Mouse (Mus musculus): Measurements from ENCODE around the gene Ccl11.

Ccl11 gene

GRCm38 (mm10) chr11:82053849-82054248 is 3.8 kb upstream of the Ccl11 start:
- DNase-seq (ENCODE audit: low spot score): no peak

DNA sequence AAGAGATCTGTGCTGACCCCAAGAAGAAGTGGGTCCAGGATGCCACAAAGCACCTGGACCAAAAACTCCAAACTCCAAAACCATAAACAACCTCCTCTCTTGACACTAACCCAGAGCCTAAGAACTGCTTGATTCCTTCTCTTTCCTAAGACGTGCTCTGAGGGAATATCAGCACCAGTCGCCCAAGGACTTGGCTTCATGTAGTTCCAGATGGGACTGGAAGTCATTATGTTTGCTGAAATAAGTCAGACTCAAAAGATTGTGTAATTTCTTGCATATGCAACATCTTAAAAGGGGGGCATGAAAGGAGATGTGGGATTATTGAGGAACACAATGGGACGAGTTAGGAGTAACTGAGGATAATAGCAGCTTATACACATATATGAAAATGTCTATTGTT is 4.6 kb downstream of the Ccl11 start:
- DNase-seq (ENCODE audit: low spot score): no peak

GRCm38 (mm10) chr11:82063454-82063853 is 5.8 kb downstream of the Ccl11 start:
- no peak for DNase-seq (ENCODE audit: low spot score)

DNA sequence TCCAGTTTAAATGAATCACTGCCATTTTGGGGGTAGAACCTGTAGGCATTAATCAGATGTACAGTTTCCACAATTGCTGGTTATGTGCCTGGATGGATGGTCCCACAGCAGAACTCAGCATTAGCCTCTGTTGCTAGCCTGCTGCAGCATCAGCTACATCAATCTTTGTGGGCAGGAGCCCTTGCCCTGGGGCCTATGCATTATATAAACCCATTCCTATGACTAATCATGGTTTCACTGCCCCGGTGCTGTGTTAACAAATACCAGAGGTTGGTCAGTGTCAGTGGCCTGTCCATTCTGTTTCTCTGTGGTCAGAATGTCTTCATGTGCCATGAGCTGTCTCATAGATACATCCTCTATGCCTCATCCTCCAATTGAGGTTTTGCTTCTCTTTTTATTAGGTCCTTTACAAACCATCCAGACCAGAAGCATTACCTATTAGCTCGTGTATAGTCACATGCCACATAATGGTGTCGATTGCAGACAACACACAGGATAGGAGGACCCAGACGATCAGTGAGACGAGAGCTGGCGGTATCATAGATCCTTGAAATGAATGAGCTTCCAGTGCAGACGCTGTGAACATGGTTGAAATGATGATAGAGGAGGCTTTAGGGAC is 9.4 kb downstream of the Ccl11 start:
- DNase-seq (ENCODE audit: low spot score): no peak

DNA sequence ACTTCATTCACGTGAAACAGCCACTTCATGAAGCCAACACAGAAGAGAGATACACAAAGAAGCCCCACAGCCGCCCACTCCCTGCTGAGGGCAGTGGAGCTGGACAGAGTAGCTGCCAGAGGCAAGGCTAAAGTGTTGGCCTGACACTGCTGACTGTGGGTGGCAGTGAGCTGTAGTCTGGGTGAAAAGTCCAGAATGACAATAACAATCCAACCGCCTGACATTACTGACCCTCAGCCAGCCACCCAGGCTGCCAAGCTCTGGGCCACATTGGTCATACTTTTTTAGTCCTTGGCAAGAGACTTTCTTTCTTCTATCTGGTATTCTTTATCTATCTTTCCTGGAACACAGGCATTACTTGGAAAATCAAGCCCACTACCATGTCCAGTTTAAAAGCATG is 13.5 kb downstream of the Ccl11 start:
- no peak for DNase-seq (ENCODE audit: low spot score)

DNA sequence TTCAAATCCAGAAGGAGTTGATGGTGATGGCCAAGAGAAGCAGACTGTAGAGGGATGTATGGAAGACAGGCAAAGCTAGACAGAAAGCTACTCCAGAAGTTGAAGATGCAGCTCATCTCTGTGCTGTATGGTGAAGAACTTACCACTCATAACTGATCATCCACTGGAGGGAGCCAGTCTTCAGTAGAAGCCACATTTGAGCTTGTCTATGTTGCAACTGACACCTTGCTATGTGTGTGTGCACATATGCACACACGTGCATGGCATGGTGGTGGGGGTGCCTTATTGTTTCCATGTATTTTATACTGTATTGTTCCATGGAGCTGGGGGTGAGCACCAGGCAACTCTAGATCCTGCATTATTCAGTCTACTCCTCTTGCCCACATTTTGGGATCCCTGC is 14.8 kb downstream of the Ccl11 start:
- DNase-seq (ENCODE audit: low spot score): no peak

GRCm38 (mm10) chr11:82072984-82073383 is 15.4 kb downstream of the Ccl11 start:
- DNase-seq (ENCODE audit: low spot score): no peak

DNA sequence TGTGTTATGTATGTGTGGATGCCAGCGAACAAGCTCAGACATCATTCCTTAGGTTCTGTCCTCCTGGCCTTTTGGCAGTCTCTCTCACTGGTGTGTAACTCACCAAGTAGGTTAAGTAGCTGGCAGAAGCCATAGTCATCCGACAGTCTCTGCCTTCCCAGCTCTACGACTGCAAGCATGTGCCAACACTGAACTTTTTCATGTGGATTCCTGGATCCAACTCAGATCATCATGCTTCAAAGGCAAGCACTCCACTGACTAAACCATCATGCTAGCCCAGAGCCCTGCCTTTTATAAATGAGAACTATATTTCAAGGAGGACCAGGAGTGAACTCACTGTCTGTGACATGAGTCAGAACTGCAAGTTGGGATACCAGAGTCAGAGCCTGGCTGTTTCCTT is 16.1 kb downstream of the Ccl11 start:
- no peak for DNase-seq (ENCODE audit: low spot score)

- no peak for DNase-seq (ENCODE audit: low spot score)
Observed at GRCm38 (mm10) chr11:82077031-82077430, 19.4 kb downstream of the Ccl11 start.

GRCm38 (mm10) chr11:82078136-82078730 is 20.6 kb downstream of the Ccl11 start:
- no peak for DNase-seq (ENCODE audit: low spot score)

- DNase-seq (ENCODE audit: low spot score): no peak
Observed at GRCm38 (mm10) chr11:82080865-82081264, 23.2 kb downstream of the Ccl11 start.

GRCm38 (mm10) chr11:82084360-82084759 is 26.7 kb downstream of the Ccl11 start:
- DNase-seq (ENCODE audit: low spot score): no peak

DNA sequence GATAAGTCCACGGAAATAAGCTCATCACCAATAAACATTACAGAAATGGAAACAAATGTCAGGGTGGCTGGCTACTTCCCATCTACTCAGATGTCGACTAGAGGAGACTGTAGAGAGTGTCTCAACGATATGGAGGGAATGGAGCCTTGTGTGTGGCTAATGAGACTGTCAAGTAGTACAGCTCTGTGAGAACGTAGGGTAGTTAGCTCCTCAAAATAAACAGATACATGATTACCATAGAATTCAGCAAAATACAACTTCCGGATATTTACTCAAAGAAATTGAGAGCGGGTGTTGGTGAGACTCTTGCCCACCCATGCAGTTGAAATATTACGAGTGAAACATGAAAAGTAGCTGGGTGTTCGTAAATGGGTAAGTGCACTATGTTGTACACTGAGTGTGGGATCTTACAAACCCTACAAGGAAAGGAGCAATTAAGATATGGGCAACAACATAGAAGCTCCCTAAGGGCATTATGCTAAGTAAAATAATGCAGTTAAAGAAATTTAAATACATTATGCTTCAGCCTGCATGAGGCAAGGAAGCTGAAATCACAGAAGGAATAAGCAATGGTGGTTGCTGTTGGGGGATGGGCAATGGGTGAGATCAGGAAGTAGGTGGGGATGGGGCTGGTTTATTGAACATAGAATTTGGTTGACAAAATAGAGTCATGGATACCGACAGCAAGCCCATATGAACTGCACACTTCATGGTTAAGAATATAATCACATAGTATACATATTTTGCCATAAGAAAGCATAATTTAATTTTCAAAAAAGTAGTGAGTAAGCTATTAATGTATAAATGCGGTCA is 42.1 kb downstream of the Ccl11 start:
- no peak for DNase-seq (ENCODE audit: low spot score)

GRCm38 (mm10) chr11:82101087-82101486 is 43.5 kb downstream of the Ccl11 start:
- no peak for DNase-seq (ENCODE audit: low spot score)

- DNase-seq (ENCODE audit: low spot score): no peak
Observed at GRCm38 (mm10) chr11:82101529-82101928, 43.9 kb downstream of the Ccl11 start, which contains the start of gene Ccl12. Gene Ccl12, plus strand, starts transcription at chr11:82101845.

- DNase-seq (ENCODE audit: low spot score): no peak
Observed at GRCm38 (mm10) chr11:82109611-82110010, 52.0 kb downstream of the Ccl11 start.

GRCm38 (mm10) chr11:82110372-82111248 is 53.0 kb downstream of the Ccl11 start:
- no peak for DNase-seq (ENCODE audit: low spot score)
